Mouse (Mus musculus) lung, embryonic 14.5 days (tissue): ENCODE data around the gene Lad1. TPM values are rescaled to one million over a fixed set of nuclear protein-coding genes. Genes with fewer than 3 reads are reported as not detected.

Experiments
- ATAC-seq: fragments of 200-750 bp; cut with Nextera tagmentation; 2 replicates; pipeline ENCODE4 v1.8.0; 2017; ENCODE audit warnings: mild to moderate bottlenecking, moderate TSS enrichment, moderate library complexity; ENCODE audit not compliant: insufficient read depth
- DNase-seq: peaks from one replicate; pipeline ENCODE4 v3.0.0-alpha.2; 2015
- H3K27ac ChIP-seq: fragments of 300-500 bp; sonication (generic); 2 replicates; pipeline ENCODE4 v1.5.1; 2014; ENCODE audit warnings: low read depth, mild to moderate bottlenecking, moderate library complexity
- H3K27me3 ChIP-seq: fragments of 300-500 bp; sonication (generic); 2 replicates; pipeline ENCODE4 v1.6.1; 2014; ENCODE audit warnings: low read length, control low read depth; ENCODE audit not compliant: insufficient read depth
- H3K36me3 ChIP-seq: fragments of 300-500 bp; sonication (generic); 2 replicates; pipeline ENCODE4 v1.6.1; 2014; ENCODE audit warnings: control low read depth; ENCODE audit not compliant: insufficient read depth
- H3K4me1 ChIP-seq: fragments of 300-500 bp; sonication (generic); 2 replicates; pipeline ENCODE4 v1.6.1; 2014; ENCODE audit warnings: antibody characterized with exemption, control low read depth; ENCODE audit not compliant: insufficient read depth
- H3K4me2 ChIP-seq: fragments of 300-500 bp; sonication (generic); 2 replicates; pipeline ENCODE4 v1.6.1; 2014; ENCODE audit warnings: mild to moderate bottlenecking
- H3K4me3 ChIP-seq: fragments of 300-500 bp; sonication (generic); 2 replicates; pipeline ENCODE4 v1.5.1; 2014; ENCODE audit warnings: low read depth, low read length
- H3K9ac ChIP-seq: fragments of 300-500 bp; sonication (generic); 2 replicates; pipeline ENCODE4 v1.6.1; 2014
- H3K9me3 ChIP-seq: fragments of 300-500 bp; sonication (generic); 2 replicates; pipeline ENCODE4 v1.6.1; 2016; ENCODE audit warnings: low read depth, low read length, control low read depth
- CTCF ChIP-seq: IDR thresholded peaks from 2 replicates; pipeline ENCODE4 v1.5.1; 2016; ENCODE audit warnings: antibody characterized with exemption, low read depth
- WGBS: fragments of 180-500 bp; shearing (Covaris S2); extraction: QIAGEN DNeasy Blood & Tissue Kit; methylation state at CpG from one replicate; pipeline ENCODE4 v1.1.7; 2014; 5-methylcytosine and 5-hydroxymethylcytosine counted together
- polyA plus RNA-seq: library from polyadenylated mRNA; unstranded; fragments of >200 nt; fragmentation: Nextera tagmentation; extraction: Ambion mirVana; gene quantifications from 2 replicates; pipeline ENCODE4 v1.2.1, GENCODE M21; 2014

The Lad1 gene
- polyA plus RNA-seq, 1 experiment from 2014 or later = 14.4 TPM

DNA sequence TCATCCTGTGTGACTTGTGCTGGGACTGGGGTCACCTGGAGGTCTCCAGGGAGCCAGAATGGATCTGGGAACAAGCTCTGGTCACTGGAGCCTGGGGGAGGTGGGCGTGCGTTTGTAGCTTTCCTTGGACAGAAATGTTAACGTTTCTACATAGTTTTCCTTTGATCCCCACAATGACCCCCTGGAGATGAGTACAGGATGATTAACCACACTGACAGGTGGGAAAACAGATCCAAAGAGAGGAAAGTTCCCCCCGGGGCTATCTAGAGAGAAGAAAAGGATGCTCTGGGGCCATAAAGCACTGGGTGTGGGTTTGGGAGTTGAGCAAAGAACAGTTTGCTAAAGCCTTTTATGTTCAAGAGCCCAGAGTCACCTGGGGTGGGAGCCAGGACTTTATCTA, 37.7 kb upstream of the Lad1 start:
- Histone ChIP-seq H3K27me3 (no peaks in the 10 kb centered on the region), H3K27ac (peak overlapping the region; percentile 61; the same call in 1 of the 2 replicates), H3K4me2 (no peak overlapping the region), H3K9me3 (no peaks in the 10 kb centered on the region), H3K4me1 (peaks cover 12% of the 10 kb centered on the region; the same call in 1 of the 2 replicates), H3K4me3 (no peak overlapping the region), H3K9ac (no peak overlapping the region), H3K36me3 (no peaks in the 10 kb centered on the region)
- TF ChIP-seq CTCF = no peak
- ATAC-seq (no peak), DNase-seq (no peak)
- WGBS = 40% methylated on average over 4 of the region's 4 CpGs

GRCm38 (mm10) chr1:135781220-135781619, 37.2 kb upstream of the Lad1 start:
- ATAC-seq = peak; percentile 66
- H3K9me3 ChIP-seq = no peaks in the 10 kb centered on the region
- peak; percentile 97 for TF ChIP-seq CTCF
- no peak overlapping the region for H3K4me2 ChIP-seq
- H3K27ac ChIP-seq = no peak overlapping the region
- no peaks in the 10 kb centered on the region for H3K27me3 ChIP-seq
- DNase-seq = peak; percentile 94
- peaks cover 10% of the 10 kb centered on the region; the same call in 1 of the 2 replicates for H3K4me1 ChIP-seq
- H3K36me3 ChIP-seq = no peaks in the 10 kb centered on the region
- no peak overlapping the region for H3K9ac ChIP-seq
- 11% methylated on average over 13 of the region's 13 CpGs for WGBS
- H3K4me3 ChIP-seq = no peak overlapping the region

GRCm38 (mm10) chr1:135782816-135783215, 35.6 kb upstream of the Lad1 start:
- H3K4me1 ChIP-seq = peaks cover 10% of the 10 kb centered on the region; the same call in 1 of the 2 replicates
- no peaks in the 10 kb centered on the region for H3K27me3 ChIP-seq
- ATAC-seq (no peak), DNase-seq (peak; percentile 38)
- WGBS = 59% methylated on average over 10 of the region's 10 CpGs
- H3K36me3 ChIP-seq = no peaks in the 10 kb centered on the region
- H3K4me2 ChIP-seq = no peak overlapping the region
- no peaks in the 10 kb centered on the region for H3K9me3 ChIP-seq
- TF ChIP-seq CTCF = no peak
- 0 out of 2 replicates have a peak overlapping the region, but pooled peaks have one; percentile 26 for H3K27ac ChIP-seq
- no peak overlapping the region for H3K4me3 ChIP-seq
- H3K9ac ChIP-seq = no peak overlapping the region

DNA sequence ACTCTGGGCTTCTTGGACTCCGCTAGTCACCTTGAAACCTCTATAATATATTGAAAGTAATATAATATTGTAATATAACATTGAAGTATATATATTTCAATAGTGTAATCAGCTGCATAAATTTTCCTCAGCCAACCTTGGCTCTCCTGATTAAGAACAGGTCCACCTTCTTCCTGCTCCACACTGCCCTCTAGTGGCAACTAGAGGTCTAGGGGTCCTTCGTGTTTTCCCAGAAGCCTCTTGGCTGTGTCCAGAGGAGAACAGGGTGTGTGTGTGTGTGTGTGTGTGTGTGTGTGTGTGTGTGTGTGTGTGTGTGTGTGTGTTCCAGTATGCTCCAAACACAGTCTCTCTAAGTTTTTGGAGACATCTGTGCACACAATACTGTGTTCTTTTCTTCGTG, 30.6 kb upstream of the Lad1 start:
- H3K9me3 ChIP-seq = no peaks in the 10 kb centered on the region
- H3K4me1 ChIP-seq = peaks cover 3% of the 10 kb centered on the region; the same call in 1 of the 2 replicates
- no peak overlapping the region for H3K9ac ChIP-seq
- no peak overlapping the region for H3K4me2 ChIP-seq
- peak; percentile 88 for TF ChIP-seq CTCF
- ATAC-seq = peak; percentile 59; the same call in 1 of the 2 replicates
- H3K27me3 ChIP-seq = no peaks in the 10 kb centered on the region
- no peak overlapping the region; the same call in 1 of the 2 replicates for H3K27ac ChIP-seq
- no peaks in the 10 kb centered on the region for H3K36me3 ChIP-seq
- H3K4me3 ChIP-seq = no peak overlapping the region
- 43% methylated on average over 3 of the region's 3 CpGs for WGBS
- DNase-seq = peak; percentile 91

- ATAC-seq (no peak), DNase-seq (peak; percentile 59)
- Histone ChIP-seq H3K27me3 (no peaks in the 10 kb centered on the region), H3K9ac (no peak overlapping the region), H3K4me2 (peak overlapping the region; percentile 39), H3K9me3 (no peaks in the 10 kb centered on the region), H3K4me1 (peaks cover 9% of the 10 kb centered on the region), H3K27ac (peak overlapping the region; percentile 12; the same call in 1 of the 2 replicates), H3K36me3 (no peaks in the 10 kb centered on the region), H3K4me3 (no peak overlapping the region)
- TF ChIP-seq CTCF = peak; percentile 57
- 19% methylated on average over 10 of the region's 10 CpGs for WGBS
Measured at GRCm38 (mm10) chr1:135788708-135789107, 29.7 kb upstream of the Lad1 start.

DNA sequence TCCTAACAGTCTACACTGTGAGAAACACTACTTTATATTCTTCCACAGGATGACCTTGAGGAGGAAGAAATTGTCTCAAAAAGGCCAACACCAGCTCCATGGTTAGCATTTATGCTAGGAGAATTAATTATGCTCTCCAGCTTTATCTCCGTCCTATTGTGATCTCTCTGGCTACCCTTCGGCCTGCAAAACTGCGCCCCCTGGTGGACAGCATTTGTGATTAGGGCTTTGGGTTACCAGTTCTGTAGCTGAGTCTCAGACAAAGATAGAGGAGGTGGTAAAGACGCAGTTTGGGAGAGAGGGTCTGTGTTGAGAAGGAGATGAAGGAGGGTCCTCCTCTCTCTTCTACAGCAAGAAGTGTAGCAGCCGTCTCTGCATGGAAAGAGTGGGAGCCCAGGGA, 28.6 kb upstream of the Lad1 start:
- ATAC-seq (no peak), DNase-seq (peak; percentile 88)
- Histone ChIP-seq H3K4me3 (no peak overlapping the region), H3K27me3 (no peaks in the 10 kb centered on the region), H3K9me3 (no peaks in the 10 kb centered on the region), H3K4me1 (peaks cover 17% of the 10 kb centered on the region), H3K36me3 (no peaks in the 10 kb centered on the region), H3K4me2 (no peak overlapping the region), H3K27ac (no peak overlapping the region), H3K9ac (no peak overlapping the region)
- WGBS = 12% methylated on average over 5 of the region's 5 CpGs
- TF ChIP-seq CTCF = peak; percentile 93

DNA sequence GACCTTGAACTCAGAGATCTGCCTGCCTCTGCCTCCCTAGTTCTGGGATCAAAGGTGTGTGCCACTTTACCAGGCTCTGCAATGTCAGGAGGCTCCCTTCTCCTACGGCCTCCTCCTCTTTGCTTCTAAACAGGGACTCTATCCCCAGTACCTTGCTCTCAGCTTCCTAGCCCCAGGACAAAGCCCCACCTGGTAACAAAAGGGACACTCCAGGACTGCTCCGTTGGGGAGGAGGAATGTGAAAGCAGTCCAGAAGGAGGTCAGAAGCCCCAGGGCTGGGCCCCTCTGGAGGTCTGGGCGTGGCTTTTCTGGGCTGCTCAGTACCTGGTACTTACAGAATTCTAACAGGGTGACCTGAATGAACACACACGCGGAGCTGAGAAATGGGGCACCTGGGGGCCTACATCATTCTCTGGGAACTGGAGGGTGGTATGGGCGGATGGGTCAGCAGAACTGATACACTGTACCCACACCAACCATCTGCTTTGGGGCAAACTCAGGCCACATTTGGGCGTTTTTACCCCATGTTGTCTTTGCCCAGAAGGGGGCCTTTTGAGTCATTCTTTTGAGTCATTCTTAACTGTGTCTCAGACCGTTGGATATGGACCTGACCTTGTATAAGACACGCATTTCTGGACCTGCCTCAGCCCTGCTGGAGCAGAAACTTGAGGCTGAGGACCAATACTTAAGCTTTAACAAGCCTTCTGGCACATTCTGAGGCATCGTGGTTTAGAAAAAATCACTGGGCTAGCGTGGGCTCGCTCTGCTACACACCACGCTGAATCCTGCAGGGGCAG, 26.1 kb upstream of the Lad1 start:
- H3K9me3 ChIP-seq = no peaks in the 10 kb centered on the region
- 0 out of 2 replicates have a peak, but pooled peaks have one; percentile 6 for TF ChIP-seq CTCF
- no peaks in the 10 kb centered on the region for H3K36me3 ChIP-seq
- ATAC-seq = no peak
- H3K27me3 ChIP-seq = no peaks in the 10 kb centered on the region
- peaks cover 19% of the 10 kb centered on the region for H3K4me1 ChIP-seq
- no peak overlapping the region for H3K9ac ChIP-seq
- no peak overlapping the region for H3K27ac ChIP-seq
- H3K4me2 ChIP-seq = no peak overlapping the region
- DNase-seq = no peak
- H3K4me3 ChIP-seq = no peak overlapping the region
- 64% methylated on average over 13 of the region's 13 CpGs for WGBS
